ENCODE assay signal across 14 mouse cellular contexts in genomic region chr5:36727136-36727535, GRCm38 (mm10). TPM values are rescaled to one million over a fixed set of nuclear protein-coding genes. Genes with fewer than 3 reads are reported as not detected.
DNase-seq lines count a peak whose midpoint lies in the region; ATAC-seq and TF ChIP-seq lines count a peak whose summit lies in the region.
"Had no signal": no experiment of that assay in that cellular context is flagged by ENCODE, and none has a peak within 500 bp of the region (broad histone marks: within the 10 kb centered on the region; RNA-seq: fewer than 3 reads in every experiment).

No protein-coding gene starts in this region.

- no peak for DNase-seq in lung, postnatal 10 days
- peak; percentile 67 for DNase-seq in cerebellum, adult 11-12 months
- DNase-seq in induced T-regulatory cell, adult 2 months (ENCODE audit: low read depth) = peak; percentile 49
- DNase-seq in stomach, postnatal 0 days (ENCODE audit: low spot score) = no peak
- DNase-seq: heart, postnatal 14 days; thymus, postnatal 25 days had no signal

- WGBS in lung, embryonic 15.5 days = 45% methylated on average over 2 of the region's 2 CpGs
- 54% methylated on average over 2 of the region's 2 CpGs for WGBS in stomach, postnatal 0 days
- WGBS in hindbrain, embryonic 16.5 days = 77% methylated on average over 2 of the region's 2 CpGs

- H3K4me3 ChIP-seq in lung, embryonic 15.5 days = no peak overlapping the region
- H3K4me3 ChIP-seq in stomach, postnatal 0 days (ENCODE audit: low read depth, low read length) = no peak overlapping the region
- no peak overlapping the region for H3K4me3 ChIP-seq in hindbrain, embryonic 16.5 days (ENCODE audit: low read length)
- H3K4me3 ChIP-seq: forebrain, embryonic 13.5 days; hindbrain, embryonic 15.5 days; midbrain, embryonic 13.5 days; neural tube, embryonic 12.5 days had no signal

- no peaks in the 10 kb centered on the region for H3K4me1 ChIP-seq in lung, embryonic 15.5 days
- H3K4me1 ChIP-seq in stomach, postnatal 0 days (replicated peaks; ENCODE audit: control insufficient read depth, insufficient read depth) = no peaks in the 10 kb centered on the region
- no peaks in the 10 kb centered on the region for H3K4me1 ChIP-seq in hindbrain, embryonic 16.5 days (ENCODE audit: control insufficient read depth, insufficient read depth, low read depth, low read length)
- H3K4me1 ChIP-seq: hindbrain, embryonic 15.5 days; midbrain, embryonic 13.5 days had no signal

- ATAC-seq in lung, embryonic 15.5 days (ENCODE audit: borderline replicate concordance, extremely low read depth, low FRiP score, low TSS enrichment) = 0 out of 2 replicates have a peak, but pooled peaks have one; percentile 27
- no peak for ATAC-seq in stomach, postnatal 0 days (ENCODE audit: low FRiP score, low TSS enrichment)
- ATAC-seq in megakaryocyte progenitor cell, adult 5-6 weeks (replicated peaks; ENCODE audit: poor library complexity) = no peak
- no peak for ATAC-seq in hindbrain, embryonic 16.5 days
- ATAC-seq: forebrain, embryonic 13.5 days; lung, postnatal 0 days; midbrain, embryonic 13.5 days had no signal

- H3K4me2 ChIP-seq in lung, embryonic 15.5 days = no peak overlapping the region
- H3K4me2 ChIP-seq in stomach, postnatal 0 days (replicated peaks; ENCODE audit: low read depth) = no peak overlapping the region
- H3K4me2 ChIP-seq in hindbrain, embryonic 16.5 days (ENCODE audit: low read length) = no peak overlapping the region
- H3K4me2 ChIP-seq: forebrain, embryonic 13.5 days; hindbrain, embryonic 15.5 days; midbrain, embryonic 13.5 days; neural tube, embryonic 12.5 days had no signal

- H3K27me3 ChIP-seq in lung, embryonic 15.5 days = peaks cover 54% of the 10 kb centered on the region
- no peaks in the 10 kb centered on the region for H3K27me3 ChIP-seq in stomach, postnatal 0 days (ENCODE audit: control insufficient read depth, insufficient read depth, low read length)
- no peaks in the 10 kb centered on the region for H3K27me3 ChIP-seq in hindbrain, embryonic 16.5 days (replicated peaks; ENCODE audit: control insufficient read depth, insufficient read depth, low read length)
- H3K27me3 ChIP-seq: forebrain, embryonic 13.5 days; hindbrain, embryonic 15.5 days; midbrain, embryonic 13.5 days; neural tube, embryonic 12.5 days had no signal

- no peak overlapping the region for H3K27ac ChIP-seq in lung, embryonic 15.5 days
- H3K27ac ChIP-seq in stomach, postnatal 0 days (replicated peaks) = 0 out of 2 replicates have a peak overlapping the region, but pooled peaks have one; percentile 13
- no peak overlapping the region for H3K27ac ChIP-seq in hindbrain, embryonic 16.5 days (ENCODE audit: low read depth, low read length)
- H3K27ac ChIP-seq: forebrain, embryonic 13.5 days; hindbrain, embryonic 15.5 days; midbrain, embryonic 13.5 days; neural tube, embryonic 12.5 days had no signal

- TF ChIP-seq CTCF in stomach, postnatal 0 days (IDR thresholded peaks at IDR 0.05; ENCODE audit: low read depth) = no peak

- TF ChIP-seq EP300 in stomach, postnatal 0 days (optimal IDR thresholded peaks at IDR 0.05) = no peak

- H3K9me3 ChIP-seq in lung, embryonic 15.5 days = no peaks in the 10 kb centered on the region
- H3K9me3 ChIP-seq in stomach, postnatal 0 days (ENCODE audit: control insufficient read depth, low read length) = no peaks in the 10 kb centered on the region
- no peaks in the 10 kb centered on the region for H3K9me3 ChIP-seq in hindbrain, embryonic 16.5 days (ENCODE audit: control insufficient read depth, low read length)
- H3K9me3 ChIP-seq: forebrain, embryonic 13.5 days; hindbrain, embryonic 15.5 days; midbrain, embryonic 13.5 days; neural tube, embryonic 12.5 days had no signal

- no peak overlapping the region for H3K9ac ChIP-seq in lung, embryonic 15.5 days
- H3K9ac ChIP-seq in stomach, postnatal 0 days (ENCODE audit: low read length) = no peak overlapping the region
- H3K9ac ChIP-seq in hindbrain, embryonic 16.5 days (ENCODE audit: low read depth, low read length) = no peak overlapping the region
- H3K9ac ChIP-seq: forebrain, embryonic 13.5 days; hindbrain, embryonic 15.5 days; midbrain, embryonic 13.5 days; neural tube, embryonic 12.5 days had no signal

- H3K36me3 ChIP-seq in lung, embryonic 15.5 days = no peaks in the 10 kb centered on the region
- no peaks in the 10 kb centered on the region for H3K36me3 ChIP-seq in stomach, postnatal 0 days (ENCODE audit: control insufficient read depth, insufficient read depth, low read length)
- H3K36me3 ChIP-seq in hindbrain, embryonic 16.5 days (ENCODE audit: control insufficient read depth, insufficient read depth, low read length) = no peaks in the 10 kb centered on the region
- H3K36me3 ChIP-seq: hindbrain, embryonic 15.5 days; midbrain, embryonic 13.5 days; neural tube, embryonic 12.5 days had no signal

RNA-seq across cellular contexts. Expression of gene Bloc1s4, which starts 21.3 kb away (rescaled TPM):
- 23.8 and 25.5 TPM in 2 replicates for polyA plus RNA-seq in lung, embryonic 15.5 days (2015; fragmentation: Nextera tagmentation; extraction: Ambion mirVana)
- polyA plus RNA-seq in stomach, postnatal 0 days (2015; fragmentation: Nextera tagmentation; extraction: Ambion mirVana) = 21.4 and 22.2 TPM in 2 replicates
- 10.0 and 14.6 TPM in 2 replicates for total RNA-seq in megakaryocyte progenitor cell, adult 5-6 weeks (2015)
- total RNA-seq in megakaryocyte progenitor cell, adult 5-6 weeks (2017) = 13.7 and 16.9 TPM in 2 replicates
- 25.4 and 26.0 TPM in 2 replicates for polyA plus RNA-seq in hindbrain, embryonic 16.5 days (2015; fragmentation: Nextera tagmentation; extraction: Ambion mirVana)

RNA-seq across cellular contexts. Expression of gene D5Ertd579e, which starts 31.3 kb away (rescaled TPM):
- polyA plus RNA-seq in lung, embryonic 15.5 days (2015; fragmentation: Nextera tagmentation; extraction: Ambion mirVana) = 15.5 and 16.7 TPM in 2 replicates
- polyA plus RNA-seq in stomach, postnatal 0 days (2015; fragmentation: Nextera tagmentation; extraction: Ambion mirVana) = 21.5 and 22.7 TPM in 2 replicates
- total RNA-seq in megakaryocyte progenitor cell, adult 5-6 weeks (2015) = 13.3 and 16.0 TPM in 2 replicates
- 20.2 and 41.1 TPM in 2 replicates for total RNA-seq in megakaryocyte progenitor cell, adult 5-6 weeks (2017)
- polyA plus RNA-seq in hindbrain, embryonic 16.5 days (2015; fragmentation: Nextera tagmentation; extraction: Ambion mirVana) = 25.9 and 32.6 TPM in 2 replicates

Comparison
In these comparisons a context has a peak if more than half of its experiments do, and no peak if none do; other contexts are left out.
1. DNase-seq: peak in cerebellum, adult 11-12 months (single experiment) and induced T-regulatory cell, adult 2 months (single experiment); none in lung, postnatal 10 days (single experiment) and stomach, postnatal 0 days (single experiment).